Mouse (Mus musculus) brain, embryonic 14.5 days (tissue): ENCODE measurements around the gene Plk2. TPM values are rescaled to one million over a fixed set of nuclear protein-coding genes. Genes with fewer than 3 reads are reported as not detected.

Experiments
- DNase-seq: peaks from one replicate; pipeline ENCODE4 v3.0.0-alpha.2; 2011; ENCODE audit warnings: low read depth
- CTCF ChIP-seq: fragments of 200-500 bp; IDR thresholded peaks from 2 replicates; pipeline ENCODE4 v1.5.1; 2012; ENCODE audit warnings: inconsistent platforms, mild to moderate bottlenecking, moderate library complexity, borderline replicate concordance; ENCODE audit not compliant: insufficient read depth, insufficient read length; ENCODE audit errors: extremely low read depth
- POLR2A ChIP-seq: fragments of 200-500 bp; IDR thresholded peaks from 2 replicates; pipeline ENCODE4 v1.6.1; 2012; ENCODE audit warnings: mild to moderate bottlenecking, inconsistent platforms, borderline replicate concordance; ENCODE audit not compliant: poor library complexity, insufficient read depth, insufficient read length, severe bottlenecking; ENCODE audit errors: extremely low read depth
- polyA plus RNA-seq: library from polyadenylated mRNA; depleted of rRNA; stranded (reverse); fragments of >200 nt; gene quantifications from 2 replicates; pipeline ENCODE4 v1.2.3, GENCODE M21; 2012

Plk2 gene
- polyA plus RNA-seq, 1 experiment = 73.6 TPM

- peak; percentile 80 for DNase-seq
- TF ChIP-seq POLR2A = no peak
- no peak for TF ChIP-seq CTCF
Measured at GRCm38 (mm10) chr13:110412572-110413209, 17.8 kb downstream of the Plk2 start.

DNA sequence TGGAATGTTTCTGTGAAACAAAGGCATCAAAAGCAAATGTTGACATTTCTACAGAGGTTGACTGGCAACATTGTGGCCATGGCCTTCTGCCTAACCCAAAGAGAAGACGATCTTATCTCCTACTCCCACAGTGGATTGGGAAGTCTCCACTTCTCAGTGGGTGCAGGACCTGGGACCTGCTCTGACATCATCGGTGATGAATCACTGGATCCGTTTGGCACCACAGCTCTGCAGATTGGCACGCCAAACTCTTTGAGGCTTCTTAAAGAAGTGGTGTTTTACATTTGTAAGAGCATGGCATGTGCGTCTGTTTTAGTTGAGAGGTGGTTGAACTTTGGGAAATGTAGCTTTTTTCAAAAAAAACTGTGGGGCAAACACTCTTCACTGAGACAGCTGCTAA is 23.8 kb downstream of the Plk2 start:
- DNase-seq = no peak

DNA sequence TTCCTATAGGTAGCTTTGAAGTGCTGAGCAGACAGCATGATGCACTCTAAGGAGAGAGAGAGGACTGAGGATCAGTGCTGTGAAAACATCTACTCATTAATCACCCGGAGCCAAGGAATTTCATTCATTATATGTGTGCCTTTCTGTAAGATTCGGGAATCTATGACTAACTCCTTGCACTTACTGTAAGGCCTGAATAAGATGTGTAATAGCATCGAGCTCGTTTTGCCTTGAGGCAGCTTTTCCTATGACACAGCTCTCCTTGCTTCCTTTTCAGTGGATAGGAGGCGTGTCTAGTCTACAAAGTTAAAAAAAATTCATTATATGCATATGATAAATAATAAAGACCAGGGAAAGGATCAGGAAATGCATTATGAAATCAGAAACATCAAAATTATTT is 24.8 kb downstream of the Plk2 start:
- TF ChIP-seq POLR2A (no peak), CTCF (no peak)
- no peak for DNase-seq

More for the DNA sequence above, 23.8 kb downstream of the Plk2 start:
- no peak for TF ChIP-seq CTCF
- no peak for TF ChIP-seq POLR2A

- DNase-seq = no peak
- TF ChIP-seq POLR2A (no peak), CTCF (no peak)
Measured at GRCm38 (mm10) chr13:110422434-110422833, 27.6 kb downstream of the Plk2 start.

DNA sequence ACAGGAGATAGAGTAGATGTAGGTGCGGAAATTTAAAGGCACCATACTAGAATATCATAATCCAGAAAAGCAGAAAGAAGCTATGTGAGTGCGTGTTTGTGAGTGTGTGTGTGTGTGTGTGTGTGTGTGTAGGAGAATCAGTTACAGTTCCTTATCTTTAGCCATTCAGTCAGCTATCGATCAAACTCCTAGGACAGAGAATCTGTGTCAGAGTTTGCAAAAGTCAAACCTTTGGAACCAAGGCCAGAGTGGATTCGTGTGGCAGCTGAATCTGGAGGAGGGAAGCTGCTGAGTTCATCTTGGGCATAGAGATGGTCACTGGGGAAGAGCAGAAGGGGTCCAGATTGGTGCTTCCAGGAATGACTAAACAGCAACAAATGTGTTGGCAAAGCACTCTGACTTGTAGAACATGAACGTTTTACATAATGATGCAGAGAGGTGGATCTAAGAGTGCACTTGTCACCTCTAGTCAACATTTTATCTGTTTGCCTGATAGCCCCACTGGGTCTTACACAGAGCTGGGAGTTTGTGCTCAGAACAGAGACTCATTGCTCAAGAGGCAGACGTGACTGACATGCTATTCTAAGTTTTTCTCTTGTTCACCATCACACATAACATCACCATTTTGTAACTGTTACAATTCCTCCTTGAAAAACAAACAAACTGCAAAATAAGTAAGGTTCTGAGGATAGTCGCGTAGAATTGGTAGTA is 30.8 kb downstream of the Plk2 start:
- no peak for DNase-seq
- TF ChIP-seq CTCF = no peak
- TF ChIP-seq POLR2A = no peak

GRCm38 (mm10) chr13:110431388-110431787 is 36.5 kb downstream of the Plk2 start:
- TF ChIP-seq POLR2A (no peak), CTCF (no peak)
- DNase-seq = no peak

GRCm38 (mm10) chr13:110432062-110432566 is 37.3 kb downstream of the Plk2 start:
- no peak for DNase-seq
- no peak for TF ChIP-seq POLR2A
- no peak for TF ChIP-seq CTCF

DNA sequence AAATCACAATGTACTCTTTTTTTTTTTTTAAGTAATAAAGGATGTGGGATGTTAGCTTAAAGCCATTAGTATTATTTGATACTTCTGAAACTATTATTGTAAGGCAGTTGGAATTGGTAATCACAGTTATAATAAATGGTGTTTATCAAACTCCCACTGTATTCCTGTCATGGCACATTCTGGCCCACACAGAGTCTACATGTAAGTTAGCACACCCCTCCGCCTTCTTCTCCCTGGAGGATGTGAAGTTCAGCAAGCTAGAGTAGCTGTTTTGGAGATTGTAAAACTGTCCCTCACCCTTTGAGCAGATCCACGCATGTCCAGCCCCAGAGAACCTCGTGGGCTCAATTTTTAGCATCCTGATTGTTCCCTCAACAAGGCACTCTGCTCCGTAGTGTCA is 37.8 kb downstream of the Plk2 start:
- TF ChIP-seq POLR2A (no peak), CTCF (no peak)
- no peak for DNase-seq

- no peak for DNase-seq
- TF ChIP-seq CTCF = no peak
- TF ChIP-seq POLR2A = no peak
Measured at GRCm38 (mm10) chr13:110436692-110437091, 41.8 kb downstream of the Plk2 start.

GRCm38 (mm10) chr13:110438624-110439023 is 43.8 kb downstream of the Plk2 start:
- peak; percentile 31 for DNase-seq
- TF ChIP-seq CTCF (no peak), POLR2A (no peak)

- TF ChIP-seq POLR2A (no peak), CTCF (no peak)
- DNase-seq = no peak
Measured at GRCm38 (mm10) chr13:110444335-110444734, 49.5 kb downstream of the Plk2 start.
